Mouse (Mus musculus) brain, embryonic 14.5 days (tissue): ENCODE results near the gene Hs6st3.

Experiments used
- CTCF ChIP-seq: fragments of 200-500 bp; IDR thresholded peaks from 2 replicates; pipeline ENCODE4 v1.5.1; 2012; ENCODE audit warnings: inconsistent platforms, mild to moderate bottlenecking, moderate library complexity, borderline replicate concordance; ENCODE audit not compliant: insufficient read depth, insufficient read length; ENCODE audit errors: extremely low read depth
- POLR2A ChIP-seq: fragments of 200-500 bp; IDR thresholded peaks from 2 replicates; pipeline ENCODE4 v1.6.1; 2012; ENCODE audit warnings: mild to moderate bottlenecking, inconsistent platforms, borderline replicate concordance; ENCODE audit not compliant: poor library complexity, insufficient read depth, insufficient read length, severe bottlenecking; ENCODE audit errors: extremely low read depth

DNA sequence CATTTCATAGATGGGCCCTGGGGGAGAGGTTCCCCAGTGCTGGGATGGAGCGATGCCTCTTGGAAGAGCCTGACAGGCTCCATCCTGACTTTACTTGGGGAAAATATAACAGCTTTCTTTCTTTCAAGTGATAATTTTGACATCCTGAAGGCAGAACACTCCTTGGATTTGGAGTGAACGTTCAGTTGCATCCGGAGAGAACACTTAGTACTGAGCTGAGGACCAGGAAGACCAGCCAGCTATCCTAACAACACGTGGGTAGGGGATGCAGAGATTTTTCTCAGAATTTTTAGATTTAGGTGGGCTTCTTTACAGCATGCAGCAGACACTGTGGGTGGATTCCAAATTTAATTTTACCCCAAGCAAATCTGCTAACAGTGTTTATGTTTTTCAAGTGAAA lies 541.9 kb downstream of the Hs6st3 start:
- no peak for TF ChIP-seq POLR2A
- no peak for TF ChIP-seq CTCF
